Mouse (Mus musculus): Measurements from ENCODE around the gene Gigyf1. TPM values are rescaled to one million over a fixed set of nuclear protein-coding genes. Genes with fewer than 3 reads are reported as not detected.

The Gigyf1 gene
- total RNA-seq, 2 experiments from 2014 or later = 27.5 to 30.7 TPM

GRCm38 (mm10) chr5:137570181-137570580 is 51.8 kb downstream of the Gigyf1 start:
- DNase-seq (ENCODE audit: low spot score in 2 of 2) = no peak

GRCm38 (mm10) chr5:137570691-137571586 is 52.6 kb downstream of the Gigyf1 start:
- DNase-seq (ENCODE audit: low spot score in 2 of 2) = no peak

- DNase-seq (ENCODE audit: low spot score in 2 of 2) = peak in 1 of 2 experiments; percentile 45
Observed at GRCm38 (mm10) chr5:137574470-137574901, 56.1 kb downstream of the Gigyf1 start.

Small RNA genes lying within 50 kb of the gene (microRNA-seq; reads per million reads assigned to microRNA genes)
- gene Mir6418 = not detected

Other genes starting within 250 kb of the Gigyf1 start
- 10 to 100 TPM; 68.5 to 78.9 TPM for gene Ache, start 231.0 kb upstream of the Gigyf1 start, total RNA-seq (2021)
- 10 to 100 TPM; 47.7 to 51.2 TPM for gene Ufsp1, start 223.9 kb upstream of the Gigyf1 start, total RNA-seq (2021)
- gene Srrt, start 210.9 kb upstream of the Gigyf1 start, total RNA-seq (2021) = 100 to 1,000 TPM; 113 to 138 TPM
- 10 to 100 TPM; 31.2 to 31.9 TPM for gene Trip6, start 204.1 kb upstream of the Gigyf1 start, total RNA-seq (2021)
- gene Slc12a9, start 185.0 kb upstream of the Gigyf1 start, total RNA-seq (2021) = 10 to 100 TPM in 1 of 2 experiments, 1 to 10 TPM in 1; 8.2 to 10.3 TPM
- 10 to 100 TPM; 56.9 to 57.6 TPM for gene Ephb4, start 168.4 kb upstream of the Gigyf1 start, total RNA-seq (2021)
- under 1 TPM; 0.18 to 0.56 TPM for gene Zan, start 41.5 kb upstream of the Gigyf1 start, total RNA-seq (2021)
- gene Pop7, start 16.0 kb upstream of the Gigyf1 start, total RNA-seq (2021) = 10 to 100 TPM; 19.8 to 22.6 TPM
- gene Epo, start 14.7 kb downstream of the Gigyf1 start, total RNA-seq (2021) = not detected
- gene Gnb2, start 15.0 kb downstream of the Gigyf1 start, total RNA-seq (2021) = 100 to 1,000 TPM; 483 to 529 TPM
- not detected for gene Actl6b, start 35.0 kb downstream of the Gigyf1 start, total RNA-seq (2021)
- gene Tfr2, start 51.3 kb downstream of the Gigyf1 start, total RNA-seq (2021) = under 1 TPM; 0.29 to 0.31 TPM
- 10 to 100 TPM; 31.1 to 35.3 TPM for gene Mospd3, start 82.5 kb downstream of the Gigyf1 start, total RNA-seq (2021)
- gene Pcolce, start 95.2 kb downstream of the Gigyf1 start, total RNA-seq (2021) = 100 to 1,000 TPM; 362 to 399 TPM
- gene Fbxo24, start 110.5 kb downstream of the Gigyf1 start, total RNA-seq (2021) = under 1 TPM; 0.74 to 0.80 TPM
- gene Lrch4, start 110.6 kb downstream of the Gigyf1 start, total RNA-seq (2021) = 10 to 100 TPM; 19.2 to 23.0 TPM
- 10 to 100 TPM in 1 of 2 experiments, 1 to 10 TPM in 1; 8.6 to 11.0 TPM for gene Gm20605, start 110.6 kb downstream of the Gigyf1 start, total RNA-seq (2021)
- gene Sap25, start 122.8 kb downstream of the Gigyf1 start, total RNA-seq (2021) = 1 to 10 TPM; 3.2 to 3.8 TPM
- 1 to 10 TPM in 1 of 2 experiments, under 1 TPM in 1; 0.59 to 1.2 TPM for gene Irs3, start 127.2 kb downstream of the Gigyf1 start, total RNA-seq (2021)
- gene Agfg2, start 166.2 kb downstream of the Gigyf1 start, total RNA-seq (2021) = 1 to 10 TPM; 7.8 to 7.9 TPM
- gene Nyap1, start 223.1 kb downstream of the Gigyf1 start, total RNA-seq (2021) = 1 to 10 TPM in 1 of 2 experiments, under 1 TPM in 1; 0.73 to 1.2 TPM
- gene Tsc22d4, start 227.2 kb downstream of the Gigyf1 start, total RNA-seq (2021) = 100 to 1,000 TPM; 162 to 187 TPM